Comparison of ENCODE assay signal across 8 mouse cellular contexts in the genomic region with DNA sequence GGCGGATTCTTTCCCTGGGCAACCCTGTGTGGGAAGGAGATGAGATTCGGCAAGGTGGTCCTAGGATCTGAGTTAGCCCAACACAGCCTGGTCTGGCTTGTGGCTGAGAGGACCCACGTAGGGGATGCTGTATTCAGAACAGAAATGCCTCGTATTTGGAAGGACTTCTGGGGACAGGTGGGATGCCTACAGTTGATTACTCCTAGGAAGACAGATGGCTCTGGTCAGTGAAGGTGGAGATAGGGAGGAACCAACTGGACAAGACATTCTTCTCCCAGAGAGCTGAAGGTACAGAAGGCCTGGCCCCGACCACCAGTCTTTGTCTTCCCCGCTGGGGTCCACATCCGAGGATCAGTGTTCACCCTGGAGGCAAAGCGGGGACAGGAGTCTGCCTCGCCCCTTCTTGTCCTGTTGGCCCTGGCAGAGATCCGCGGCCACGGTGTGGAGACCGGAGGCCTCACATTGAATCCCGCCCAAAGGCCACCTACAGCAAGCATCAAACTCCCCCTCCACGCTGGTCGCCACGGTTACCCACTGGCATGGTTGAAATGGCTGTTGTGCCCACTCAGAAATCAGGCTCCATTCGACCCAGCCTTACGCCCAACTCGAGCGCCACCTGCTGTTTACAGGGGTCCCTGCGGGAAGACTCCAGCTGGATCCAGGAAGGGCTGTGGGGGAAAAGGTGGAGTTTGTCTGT.
DNase-seq lines count a peak whose midpoint lies in the region; ATAC-seq lines count a peak whose summit lies in the region.

No protein-coding gene starts in this region.

- peak; percentile 88 for ATAC-seq in frontal cortex, adult (ENCODE audit: low TSS enrichment)
- ATAC-seq in hindbrain, embryonic 14.5 days (ENCODE audit: low FRiP score): peak; percentile 68; the same call in 1 of the 2 replicates

- 18% methylated on average over 22 of the region's 22 CpGs for WGBS in hindbrain, embryonic 14.5 days

- peak; percentile 80 for DNase-seq in NIH3T3 (ENCODE audit: low read depth)
- peak; percentile 65 for DNase-seq in cerebellum, adult 8-10 months
- peak; percentile 79 for DNase-seq in hindbrain, embryonic 14.5 days (ENCODE audit: low spot score)
- DNase-seq in layer of hippocampus, postnatal 14 days (ENCODE audit: low spot score in 2 of 2): peak; percentile 82 to 83
- DNase-seq in lung, postnatal 36 days: peak; percentile 72
- DNase-seq in retina, postnatal 1 day: peak; percentile 86
- peak; percentile 87 for DNase-seq in thymus, postnatal 4 days

- H3K4me3 ChIP-seq in hindbrain, embryonic 14.5 days (replicated peaks; ENCODE audit: low read length): no peak overlapping the region

- no peak overlapping the region for H3K27ac ChIP-seq in hindbrain, embryonic 14.5 days

- H3K27me3 ChIP-seq in hindbrain, embryonic 14.5 days (ENCODE audit: control insufficient read depth, insufficient read depth, low read length): no peaks in the 10 kb centered on the region

- peak overlapping the region; percentile 33 for H3K4me2 ChIP-seq in hindbrain, embryonic 14.5 days (replicated peaks)

- no peaks in the 10 kb centered on the region for H3K9me3 ChIP-seq in hindbrain, embryonic 14.5 days (ENCODE audit: control insufficient read depth, low read length)

- no peak overlapping the region for H3K9ac ChIP-seq in hindbrain, embryonic 14.5 days

- H3K36me3 ChIP-seq in hindbrain, embryonic 14.5 days (replicated peaks; ENCODE audit: control insufficient read depth, insufficient read depth): no peaks in the 10 kb centered on the region

- H3K4me1 ChIP-seq in hindbrain, embryonic 14.5 days (replicated peaks; ENCODE audit: control insufficient read depth, insufficient read depth, low read length): no peaks in the 10 kb centered on the region
